Mouse (Mus musculus): ENCODE results near the gene Plek.
A peak's percentile ranks its signal among the peaks of the same experiment; 100 is the strongest.
"Not testable (repeated sequence)": the region's sequence is repeated elsewhere in the genome, so short reads cannot be mapped to it uniquely, and the experiment has no call there.

Gene Plek

DNA sequence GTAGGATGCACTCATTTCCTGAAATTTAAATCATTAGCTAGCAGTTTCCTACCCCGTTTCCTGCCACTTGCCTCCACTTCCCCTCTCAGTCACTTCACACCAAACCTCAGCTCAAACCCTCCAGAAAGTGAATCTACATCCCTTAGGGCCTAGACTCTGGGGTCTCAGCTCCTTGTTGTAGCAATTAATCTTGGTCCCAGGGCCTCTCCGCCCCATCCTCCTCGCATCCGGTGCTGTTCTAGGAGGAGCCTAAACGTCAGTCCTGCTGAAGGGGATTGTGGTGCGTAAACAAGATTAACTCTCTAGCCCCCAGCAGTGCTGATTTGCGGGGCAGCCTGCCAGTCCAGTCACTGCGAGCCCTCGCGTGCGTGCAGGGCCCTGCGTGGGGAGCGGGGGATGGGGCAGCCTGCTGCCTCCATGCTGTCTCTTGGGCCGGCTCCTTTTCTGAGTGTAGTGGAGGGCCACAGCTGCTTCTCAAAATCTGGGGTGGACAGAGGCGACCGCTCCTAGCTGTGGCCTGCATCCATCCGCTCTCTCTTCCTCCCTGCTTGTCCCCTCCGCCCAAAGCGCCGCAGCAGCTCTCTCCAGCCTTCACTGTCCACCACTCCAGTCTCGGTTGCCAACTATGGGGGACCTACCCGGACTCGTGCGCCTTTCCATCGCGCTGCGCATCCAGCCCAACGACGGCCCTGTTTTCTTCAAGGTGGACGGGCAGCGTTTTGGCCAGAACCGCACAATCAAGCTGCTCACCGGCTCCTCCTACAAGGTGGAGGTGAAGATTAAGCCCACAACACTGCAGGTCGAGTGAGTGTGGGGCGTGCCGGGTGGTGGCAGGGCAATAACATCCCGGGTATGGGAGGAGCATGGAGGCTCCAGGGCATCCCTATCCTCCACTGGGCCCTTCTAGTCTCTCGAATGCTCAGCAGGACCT, at the start of gene Plek, which contains the start of gene Cnrip1:
Plek (minus strand) TSS at position 837 of the 931 bp plus-strand sequence.
Cnrip1 (plus strand) TSS at position 42 of the 931 bp plus-strand sequence.
- peak; percentile 82 to 86 for DNase-seq (ENCODE audit: low spot score in 2 of 2)

GRCm38 (mm10) chr11:17086106-17086505, 33.9 kb upstream of the Plek start:
- no peak for DNase-seq (ENCODE audit: low spot score in 2 of 2)

DNA sequence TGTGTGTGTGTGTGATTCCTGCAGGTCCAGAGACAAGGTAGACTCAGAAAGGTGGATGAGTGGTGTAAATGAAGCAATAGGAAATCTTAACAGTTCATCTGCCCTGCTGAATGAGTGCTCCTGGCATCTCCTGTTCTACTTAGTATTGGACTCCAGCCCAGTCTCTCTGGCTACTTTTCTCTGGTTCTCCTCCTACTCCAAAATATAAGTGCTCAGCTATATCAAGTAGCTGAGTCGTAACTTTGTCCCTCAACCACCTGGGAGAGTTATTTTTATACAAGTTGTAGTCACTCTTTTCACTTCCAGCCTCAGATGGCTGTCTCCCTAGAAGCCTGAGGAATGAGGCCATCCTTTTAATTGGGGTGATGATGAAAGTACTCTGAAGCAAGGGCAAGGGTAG, 31.7 kb upstream of the Plek start:
- DNase-seq (ENCODE audit: low spot score in 2 of 2): peak; percentile 17 to 45

GRCm38 (mm10) chr11:17083455-17083854, 31.3 kb upstream of the Plek start:
- DNase-seq (ENCODE audit: low spot score in 2 of 2): no peak

DNA sequence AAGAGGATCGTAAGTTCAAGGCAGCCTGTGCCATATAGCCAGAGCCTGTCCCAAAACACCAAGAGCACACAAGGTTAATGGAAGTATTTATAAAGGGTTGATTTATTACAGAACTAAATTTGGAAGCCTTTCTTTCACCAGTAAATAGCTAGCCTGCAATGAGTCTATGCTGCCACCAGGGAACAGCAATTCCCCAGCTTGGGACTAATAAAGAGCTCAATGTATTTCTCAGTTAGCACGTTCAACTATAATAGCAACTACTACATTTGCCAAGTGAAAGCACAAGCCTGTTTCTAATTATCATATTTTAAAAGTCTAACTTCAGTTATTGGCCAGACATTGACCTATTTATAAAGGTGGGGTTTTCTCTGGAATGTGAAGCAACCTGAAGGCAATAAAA, 30.8 kb upstream of the Plek start:
- DNase-seq (ENCODE audit: low spot score in 2 of 2): peak in 1 of 2 experiments; percentile 20

GRCm38 (mm10) chr11:17082086-17082485, 29.9 kb upstream of the Plek start:
- DNase-seq (ENCODE audit: low spot score in 2 of 2): no peak

DNA sequence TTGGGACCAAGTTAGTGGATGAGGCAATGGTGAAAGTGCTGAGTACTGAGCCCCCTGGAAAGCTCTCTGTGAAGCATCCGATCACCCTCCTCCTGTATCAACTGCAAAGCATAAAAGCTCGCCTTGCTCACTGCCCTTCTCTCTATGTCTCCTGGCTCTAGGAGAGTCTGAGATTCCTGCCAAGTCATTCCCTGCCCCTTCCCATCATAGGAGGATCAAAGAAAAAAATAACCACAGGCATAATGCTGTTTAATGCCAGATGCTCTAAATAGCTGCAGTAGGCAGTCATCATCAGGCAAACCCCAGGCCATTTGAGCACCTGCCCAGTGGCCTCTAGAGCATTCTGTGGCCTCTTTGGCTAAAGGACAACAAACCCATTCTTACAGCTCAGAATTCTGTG, 23.5 kb upstream of the Plek start:
- DNase-seq (ENCODE audit: low spot score in 2 of 2): no peak

GRCm38 (mm10) chr11:17069360-17069759, 17.2 kb upstream of the Plek start:
- DNase-seq (ENCODE audit: low spot score in 2 of 2): not testable (repeated sequence)

DNA sequence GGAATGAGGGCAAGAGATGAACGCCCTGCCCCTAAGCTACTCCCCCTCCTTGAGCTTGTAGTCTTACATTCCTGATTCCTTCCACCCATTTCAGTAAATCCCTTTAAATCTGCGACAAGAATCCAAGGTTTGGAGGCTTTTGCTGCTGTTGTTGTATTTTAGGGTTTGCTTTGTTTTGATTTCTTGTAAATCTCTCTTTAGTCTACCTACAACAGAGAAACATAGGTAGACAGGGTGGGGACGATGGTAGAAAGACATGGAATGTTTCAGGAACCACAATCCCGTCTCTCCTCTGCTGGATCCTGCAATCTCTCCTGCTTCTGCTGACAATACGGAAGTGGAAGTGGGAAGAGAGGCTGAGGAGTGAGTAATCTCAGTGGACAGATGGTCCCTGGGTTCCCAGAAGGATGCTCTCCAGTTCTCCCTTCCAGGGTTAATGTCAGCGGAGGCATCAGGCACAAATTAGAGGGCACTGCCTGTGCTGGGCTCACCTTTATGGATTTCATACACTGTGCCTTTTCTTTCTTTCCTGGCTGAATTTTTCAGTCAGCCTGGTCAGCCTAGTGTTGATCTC, 382 bp upstream of the Plek start:
- DNase-seq (ENCODE audit: low spot score in 2 of 2): peak in 1 of 2 experiments; percentile 28

GRCm38 (mm10) chr11:17045806-17046205, 6.4 kb downstream of the Plek start:
- peak; percentile 51 for DNase-seq (ENCODE audit: low spot score in 2 of 2)

DNA sequence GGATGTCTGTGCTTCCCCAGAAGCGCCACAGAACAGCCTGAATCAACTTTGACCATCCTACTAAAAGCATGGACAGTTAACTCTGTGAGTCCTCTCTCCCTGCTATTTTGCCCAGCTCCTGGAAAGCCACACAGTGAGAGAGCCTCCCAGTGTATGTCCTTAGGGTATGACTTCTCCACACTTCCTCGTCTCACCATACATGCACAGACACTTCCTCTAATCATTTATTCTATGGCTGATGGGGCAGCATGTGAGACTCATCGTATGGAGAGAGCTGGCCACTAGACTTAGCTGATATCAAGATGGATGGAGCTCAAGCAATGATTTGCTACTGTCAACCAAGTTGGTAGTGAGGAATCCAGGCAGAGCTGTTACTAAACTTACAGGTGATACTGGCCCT, 28.2 kb downstream of the Plek start:
- DNase-seq (ENCODE audit: low spot score in 2 of 2): no peak

DNA sequence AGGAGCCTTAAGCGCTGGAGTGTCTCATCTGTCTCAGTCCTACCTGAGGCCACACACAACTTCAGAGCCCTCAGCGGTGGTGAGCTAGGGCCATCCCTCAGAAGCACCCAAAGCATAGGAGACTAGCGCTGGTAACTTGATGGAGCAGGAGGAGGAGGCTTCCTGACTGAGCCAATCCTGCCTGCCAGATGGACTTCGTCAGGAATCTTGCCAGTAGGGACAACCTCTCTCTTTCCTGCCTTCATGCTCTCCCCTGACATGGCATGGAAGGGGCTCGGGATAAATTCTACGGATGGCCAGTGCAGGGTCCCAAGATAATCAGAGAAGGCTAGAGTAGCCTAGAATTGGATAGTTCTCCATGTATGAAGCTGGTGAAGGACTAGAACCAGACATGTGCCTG, 29.0 kb downstream of the Plek start:
- no peak for DNase-seq (ENCODE audit: low spot score in 2 of 2)

- DNase-seq (ENCODE audit: low spot score in 2 of 2): no peak
Measured at GRCm38 (mm10) chr11:17019328-17019727, 32.9 kb downstream of the Plek start.

DNA sequence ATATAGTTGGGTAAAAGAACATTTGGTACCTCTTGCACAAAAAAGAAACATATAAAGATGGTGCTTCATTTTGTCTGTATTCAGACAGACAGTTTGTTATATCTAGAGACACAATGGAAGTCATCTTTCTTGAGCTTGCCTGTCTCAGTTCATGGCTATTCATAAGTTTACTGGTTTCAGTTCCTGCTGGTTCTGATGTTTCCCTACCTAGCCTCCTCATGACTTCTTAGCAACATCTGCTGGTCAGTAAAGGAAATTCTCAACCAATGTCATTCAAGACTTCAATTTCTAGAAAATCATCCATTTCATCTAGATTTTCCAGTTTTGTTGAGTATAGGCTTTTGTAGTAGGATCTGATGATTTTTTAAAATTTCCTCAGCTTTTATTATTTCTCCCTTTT, 39.2 kb downstream of the Plek start:
- no peak for DNase-seq (ENCODE audit: low spot score in 2 of 2)

GRCm38 (mm10) chr11:17008498-17008941, 43.7 kb downstream of the Plek start:
- DNase-seq (ENCODE audit: low spot score in 2 of 2): no peak

GRCm38 (mm10) chr11:17007517-17008173, 44.5 kb downstream of the Plek start:
- DNase-seq (ENCODE audit: low spot score in 2 of 2): no peak

- not testable (repeated sequence) for DNase-seq (ENCODE audit: low spot score in 2 of 2)
Measured at GRCm38 (mm10) chr11:17006526-17006925, 45.7 kb downstream of the Plek start.

- DNase-seq (ENCODE audit: low spot score in 2 of 2): no peak
Measured at GRCm38 (mm10) chr11:17004899-17005846, 47.0 kb downstream of the Plek start.

DNA sequence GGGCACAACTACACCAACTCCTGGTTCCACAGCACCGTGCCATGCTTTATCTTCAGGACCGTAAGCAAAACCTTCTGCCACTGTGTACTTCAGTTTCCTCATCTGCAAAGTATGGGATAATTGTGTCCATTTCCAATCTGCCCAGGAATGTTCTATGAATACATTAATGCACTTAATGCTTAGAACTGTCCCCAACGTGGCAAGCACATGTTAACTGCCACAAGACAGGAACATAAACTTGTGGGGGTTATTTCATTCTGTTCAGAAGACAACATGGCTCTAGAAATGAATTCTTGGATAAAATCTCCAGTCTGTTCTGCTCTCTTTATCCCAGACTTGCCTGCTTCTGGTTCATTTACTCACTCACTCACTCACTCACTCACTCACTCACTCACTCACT, 48.4 kb downstream of the Plek start:
- no peak for DNase-seq (ENCODE audit: low spot score in 2 of 2)

DNA sequence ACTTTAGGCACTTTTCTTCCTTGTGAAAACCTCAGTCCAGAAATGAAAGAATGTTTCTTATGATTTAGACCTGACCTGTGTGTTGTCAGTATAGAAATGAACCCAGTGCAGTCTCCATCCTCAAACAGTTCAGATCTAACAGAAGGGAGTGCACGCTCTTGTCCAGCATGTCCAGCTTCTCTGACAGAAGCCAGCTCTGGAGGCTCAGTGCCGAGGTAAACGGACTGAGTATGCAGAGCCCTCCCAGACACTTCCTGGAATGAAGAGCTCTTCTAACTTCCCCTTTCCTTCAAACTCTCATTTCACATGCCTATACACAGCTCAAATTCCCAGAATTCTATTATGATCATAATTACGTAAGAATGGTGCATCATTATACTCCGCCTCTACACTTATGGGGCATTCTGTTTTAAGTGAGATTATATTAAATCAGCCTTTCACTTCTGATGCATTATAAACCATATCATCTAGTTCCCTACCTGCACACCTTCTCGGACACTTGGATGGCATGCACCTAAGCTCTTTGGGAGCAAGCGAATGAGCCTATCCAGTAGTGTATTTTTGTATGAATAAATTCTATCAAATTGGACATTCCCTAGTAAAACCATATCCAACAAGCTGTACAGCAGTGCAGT, 49.3 kb downstream of the Plek start:
- DNase-seq (ENCODE audit: low spot score in 2 of 2): no peak

Data from right cerebral cortex, postnatal 36 days (tissue).